Mouse (Mus musculus): ENCODE measurements around the gene Cd48. TPM values are rescaled to one million over a fixed set of nuclear protein-coding genes. Genes with fewer than 3 reads are reported as not detected.
"Not testable (repeated sequence)": the region's sequence is repeated elsewhere in the genome, so short reads cannot be mapped to it uniquely, and the experiment has no call there.

Cd48 gene
- polyA plus RNA-seq, 1 experiment = not detected

GRCm38 (mm10) chr1:171666350-171666749, 15.5 kb upstream of the Cd48 start:
- Histone ChIP-seq H3K79me2 (ENCODE audit: control insufficient read depth, insufficient read depth) (no peaks in the 10 kb centered on the region), H3K4me3 (no peak overlapping the region), H3K4me2 (ENCODE audit: low read depth) (no peak overlapping the region), H3K27me3 (ENCODE audit: control insufficient read depth, insufficient read depth, insufficient read length) (no peaks in the 10 kb centered on the region), H3K36me3 (ENCODE audit: control insufficient read depth, insufficient read depth) (no peaks in the 10 kb centered on the region), H3ac (ENCODE audit: control insufficient read depth, insufficient read length) (no peak overlapping the region)
- TF ChIP-seq MYOD1 (IDR thresholded peaks at IDR 0.05; ENCODE audit: control insufficient read depth in 1 of 3, insufficient read length in 2 of 3, low read depth in 2 of 3) (no peak), MAX (IDR thresholded peaks at IDR 0.05; ENCODE audit: low read depth) (no peak), REST (IDR thresholded peaks at IDR 0.05; ENCODE audit: insufficient read depth, insufficient read length) (no peak), TCF3 (IDR thresholded peaks at IDR 0.05; ENCODE audit: insufficient read length, low read depth) (no peak), POLR2AphosphoS2 (IDR thresholded peaks at IDR 0.05; ENCODE audit: insufficient read length, low read depth) (no peak), MYOG (IDR thresholded peaks at IDR 0.05; ENCODE audit: control insufficient read depth in 1 of 3, insufficient read depth in 1 of 3, insufficient read length in 2 of 3, low read depth in 2 of 3) (no peak), POLR2A (IDR thresholded peaks at IDR 0.05; ENCODE audit: insufficient read length, low read depth) (no peak), TCF12 (IDR thresholded peaks at IDR 0.05; ENCODE audit: insufficient read depth, poor library complexity, severe bottlenecking) (no peak), USF1 (IDR thresholded peaks at IDR 0.05; ENCODE audit: low read depth) (no peak), CEBPB (IDR thresholded peaks at IDR 0.05; ENCODE audit: insufficient read depth, poor library complexity, severe bottlenecking) (no peak)

- Histone ChIP-seq H3K36me3 (ENCODE audit: control insufficient read depth, insufficient read depth) (no peaks in the 10 kb centered on the region), H3K4me3 (no peak overlapping the region), H3K4me2 (ENCODE audit: low read depth) (no peak overlapping the region), H3ac (ENCODE audit: control insufficient read depth, insufficient read length) (no peak overlapping the region), H3K79me2 (ENCODE audit: control insufficient read depth, insufficient read depth) (no peaks in the 10 kb centered on the region), H3K27me3 (ENCODE audit: control insufficient read depth, insufficient read depth, insufficient read length) (no peaks in the 10 kb centered on the region)
- TF ChIP-seq TCF12 (IDR thresholded peaks at IDR 0.05; ENCODE audit: insufficient read depth, poor library complexity, severe bottlenecking) (no peak), POLR2AphosphoS2 (IDR thresholded peaks at IDR 0.05; ENCODE audit: insufficient read length, low read depth) (no peak), TCF3 (IDR thresholded peaks at IDR 0.05; ENCODE audit: insufficient read length, low read depth) (no peak), MAX (IDR thresholded peaks at IDR 0.05; ENCODE audit: low read depth) (no peak), SRF (IDR thresholded peaks at IDR 0.05; ENCODE audit: control insufficient read depth, insufficient read length, low read depth) (no peak), USF1 (IDR thresholded peaks at IDR 0.05; ENCODE audit: low read depth) (no peak), MYOD1 (IDR thresholded peaks at IDR 0.05; ENCODE audit: control insufficient read depth in 1 of 3, insufficient read length in 2 of 3, low read depth in 2 of 3) (no peak), POLR2A (IDR thresholded peaks at IDR 0.05; ENCODE audit: insufficient read length, low read depth) (no peak)
These were observed 14.6 kb upstream of the Cd48 start for GRCm38 (mm10) chr1:171667160-171667559.

GRCm38 (mm10) chr1:171672451-171672850, 9.4 kb upstream of the Cd48 start:
- H3K79me2 ChIP-seq (ENCODE audit: control insufficient read depth, insufficient read depth); H3ac ChIP-seq (ENCODE audit: control insufficient read depth, insufficient read length); H3K36me3 ChIP-seq (ENCODE audit: control insufficient read depth, insufficient read depth); H3K4me2 ChIP-seq (ENCODE audit: low read depth); H3K27me3 ChIP-seq (ENCODE audit: control insufficient read depth, insufficient read depth, insufficient read length); H3K4me3 ChIP-seq: not testable (repeated sequence)

- H3K4me3 ChIP-seq = no peak overlapping the region
- H3K27me3 ChIP-seq (ENCODE audit: control insufficient read depth, insufficient read depth, insufficient read length) = no peaks in the 10 kb centered on the region
- no peaks in the 10 kb centered on the region for H3K79me2 ChIP-seq (ENCODE audit: control insufficient read depth, insufficient read depth)
- TF ChIP-seq MYOD1 (IDR thresholded peaks at IDR 0.05; ENCODE audit: control insufficient read depth in 1 of 3, insufficient read length in 2 of 3, low read depth in 2 of 3) (no peak), E2F4 (IDR thresholded peaks at IDR 0.05; ENCODE audit: insufficient read depth) (no peak), TCF3 (IDR thresholded peaks at IDR 0.05; ENCODE audit: insufficient read length, low read depth) (no peak), TCF12 (IDR thresholded peaks at IDR 0.05; ENCODE audit: insufficient read depth, poor library complexity, severe bottlenecking) (no peak), SRF (IDR thresholded peaks at IDR 0.05; ENCODE audit: control insufficient read depth, insufficient read length, low read depth) (no peak), USF1 (IDR thresholded peaks at IDR 0.05; ENCODE audit: low read depth) (no peak), MAX (IDR thresholded peaks at IDR 0.05; ENCODE audit: low read depth) (no peak), POLR2A (IDR thresholded peaks at IDR 0.05; ENCODE audit: insufficient read length, low read depth) (no peak), POLR2AphosphoS2 (IDR thresholded peaks at IDR 0.05; ENCODE audit: insufficient read length, low read depth) (no peak), MYOG (IDR thresholded peaks at IDR 0.05; ENCODE audit: control insufficient read depth in 1 of 3, insufficient read depth in 1 of 3, insufficient read length in 2 of 3, low read depth in 2 of 3) (no peak), REST (IDR thresholded peaks at IDR 0.05; ENCODE audit: insufficient read depth, insufficient read length) (no peak), CEBPB (IDR thresholded peaks at IDR 0.05; ENCODE audit: insufficient read depth, poor library complexity, severe bottlenecking) (no peak)
- no peak overlapping the region for H3ac ChIP-seq (ENCODE audit: control insufficient read depth, insufficient read length)
- no peaks in the 10 kb centered on the region for H3K36me3 ChIP-seq (ENCODE audit: control insufficient read depth, insufficient read depth)
- H3K4me2 ChIP-seq (ENCODE audit: low read depth) = no peak overlapping the region
These were observed 8.8 kb upstream of the Cd48 start for GRCm38 (mm10) chr1:171672854-171673475.

GRCm38 (mm10) chr1:171674467-171674866, 7.3 kb upstream of the Cd48 start:
- Histone ChIP-seq H3K4me3 (no peak overlapping the region), H3ac (ENCODE audit: control insufficient read depth, insufficient read length) (no peak overlapping the region), H3K4me2 (ENCODE audit: low read depth) (no peak overlapping the region), H3K27me3 (ENCODE audit: control insufficient read depth, insufficient read depth, insufficient read length) (no peaks in the 10 kb centered on the region), H3K79me2 (ENCODE audit: control insufficient read depth, insufficient read depth) (no peaks in the 10 kb centered on the region), H3K36me3 (ENCODE audit: control insufficient read depth, insufficient read depth) (no peaks in the 10 kb centered on the region)
- TF ChIP-seq TCF3 (IDR thresholded peaks at IDR 0.05; ENCODE audit: insufficient read length, low read depth) = no peak
- TF ChIP-seq REST (IDR thresholded peaks at IDR 0.05; ENCODE audit: insufficient read depth, insufficient read length) = no peak
- TF ChIP-seq POLR2A (IDR thresholded peaks at IDR 0.05; ENCODE audit: insufficient read length, low read depth) = no peak
- no peak for TF ChIP-seq TCF12 (IDR thresholded peaks at IDR 0.05; ENCODE audit: insufficient read depth, poor library complexity, severe bottlenecking)
- TF ChIP-seq USF1 (IDR thresholded peaks at IDR 0.05; ENCODE audit: low read depth) = no peak
- TF ChIP-seq MAX (IDR thresholded peaks at IDR 0.05; ENCODE audit: low read depth) = no peak
- TF ChIP-seq E2F4 (IDR thresholded peaks at IDR 0.05; ENCODE audit: insufficient read depth) = no peak
- TF ChIP-seq MYOG (IDR thresholded peaks at IDR 0.05; ENCODE audit: control insufficient read depth in 1 of 3, insufficient read depth in 1 of 3, insufficient read length in 2 of 3, low read depth in 2 of 3) = no peak
- TF ChIP-seq CEBPB (IDR thresholded peaks at IDR 0.05; ENCODE audit: insufficient read depth, poor library complexity, severe bottlenecking) = no peak
- TF ChIP-seq POLR2AphosphoS2 (IDR thresholded peaks at IDR 0.05; ENCODE audit: insufficient read length, low read depth) = no peak
- TF ChIP-seq SRF (IDR thresholded peaks at IDR 0.05; ENCODE audit: control insufficient read depth, insufficient read length, low read depth) = no peak
- no peak for TF ChIP-seq MYOD1 (IDR thresholded peaks at IDR 0.05; ENCODE audit: control insufficient read depth in 1 of 3, insufficient read length in 2 of 3, low read depth in 2 of 3)

Measured in myocyte (in vitro differentiated cells).